ENCODE assay signal across 35 mouse cellular contexts in genomic region chr4:150146286-150146685, GRCm38 (mm10). TPM values are rescaled to one million over a fixed set of nuclear protein-coding genes. Genes with fewer than 3 reads are reported as not detected.
A peak's percentile ranks its signal among the peaks of the same experiment; 100 is the strongest.
DNase-seq lines count a peak whose midpoint lies in the region; ATAC-seq and TF ChIP-seq lines count a peak whose summit lies in the region.
"Had no signal": no experiment of that assay in that cellular context is flagged by ENCODE, and none has a peak within 500 bp of the region (broad histone marks: within the 10 kb centered on the region; RNA-seq: fewer than 3 reads in every experiment).

No protein-coding gene starts in this region.

- intact Hi-C loops in left cerebral cortex, postnatal 14 days (cut with DNase I), result no loop called here

- no peaks in the 10 kb centered on the region for H3K9me3 ChIP-seq in midbrain, embryonic 11.5 days (ENCODE audit: control insufficient read depth, low read length)
- H3K9me3 ChIP-seq in midbrain, embryonic 16.5 days (replicated peaks; ENCODE audit: control insufficient read depth, low read length, poor library complexity, severe bottlenecking), result no peaks in the 10 kb centered on the region
- peaks cover 10% of the 10 kb centered on the region; the same call in 1 of the 2 replicates for H3K9me3 ChIP-seq in E14TG2a.4 (ENCODE audit: low read length)
- H3K9me3 ChIP-seq in hindbrain, postnatal 0 days (ENCODE audit: low read length), result no peaks in the 10 kb centered on the region
- H3K9me3 ChIP-seq: forebrain, embryonic 12.5 days; hindbrain, embryonic 15.5 days; limb, embryonic 10.5 days; limb, embryonic 15.5 days; liver, embryonic 13.5 days; midbrain, embryonic 15.5 days; neural tube, embryonic 12.5 days had no signal

- DNase-seq in midbrain, embryonic 11.5 days (ENCODE audit: low spot score, missing footprints), result peak; percentile 82
- DNase-seq in fat pad, adult 2 months (ENCODE audit: extremely low read depth, low read depth, low spot score), result peak; percentile 26
- no peak for DNase-seq in kidney, adult 11 months
- DNase-seq in hindbrain, postnatal 0 days (ENCODE audit: low spot score), result no peak
- DNase-seq in left cerebral cortex, postnatal 14 days (ENCODE audit: low spot score in 2 of 2), result no peak
- DNase-seq: cerebellum, adult 9-10 months; cerebellum, postnatal 36 days; forebrain, postnatal 0 days; heart, adult 2 months; kidney, adult 2 months; kidney, postnatal 4 days; layer of hippocampus, postnatal 36 days; liver, embryonic 13.5 days; lung, adult 18-20 months; thymus, adult 2 months; thymus, postnatal 36 days had no signal

- no peaks in the 10 kb centered on the region for H3K27me3 ChIP-seq in midbrain, embryonic 11.5 days (ENCODE audit: control insufficient read depth, insufficient read depth, low read length)
- H3K27me3 ChIP-seq in midbrain, embryonic 16.5 days (ENCODE audit: control insufficient read depth, insufficient read depth, low read depth, low read length), result no peaks in the 10 kb centered on the region
- H3K27me3 ChIP-seq in E14TG2a.4 (ENCODE audit: insufficient read depth, low read length), result no peaks in the 10 kb centered on the region
- H3K27me3 ChIP-seq in hindbrain, postnatal 0 days (ENCODE audit: insufficient read depth, low read length), result no peaks in the 10 kb centered on the region
- H3K27me3 ChIP-seq: embryonic facial prominence, embryonic 13.5 days; forebrain, embryonic 12.5 days; heart, embryonic 12.5 days; hindbrain, embryonic 15.5 days; limb, embryonic 15.5 days; liver, embryonic 13.5 days; midbrain, embryonic 15.5 days; neural tube, embryonic 12.5 days had no signal

- no peak overlapping the region for H3K9ac ChIP-seq in midbrain, embryonic 11.5 days (ENCODE audit: low read length)
- no peak overlapping the region for H3K9ac ChIP-seq in midbrain, embryonic 16.5 days (ENCODE audit: low read depth, low read length)
- H3K9ac ChIP-seq in hindbrain, postnatal 0 days (replicated peaks; ENCODE audit: low read length), result no peak overlapping the region
- H3K9ac ChIP-seq: embryonic facial prominence, embryonic 13.5 days; forebrain, embryonic 12.5 days; forebrain, postnatal 0 days; heart, embryonic 12.5 days; hindbrain, embryonic 15.5 days; limb, embryonic 15.5 days; liver, embryonic 13.5 days; midbrain, embryonic 15.5 days; neural tube, embryonic 12.5 days had no signal

- no peak for TF ChIP-seq CTCF in E14TG2a.4 (conservative IDR thresholded peaks at IDR 0.05; ENCODE audit: low read length)
- TF ChIP-seq CTCF in hindbrain, postnatal 0 days (IDR thresholded peaks at IDR 0.05; ENCODE audit: low read depth), result no peak

- H3K4me1 ChIP-seq in midbrain, embryonic 11.5 days (ENCODE audit: control insufficient read depth, insufficient read depth, low read length), result no peaks in the 10 kb centered on the region
- H3K4me1 ChIP-seq in midbrain, embryonic 16.5 days (ENCODE audit: control insufficient read depth, insufficient read depth, low read length), result no peaks in the 10 kb centered on the region
- H3K4me1 ChIP-seq in E14TG2a.4 (replicated peaks; ENCODE audit: low read depth, low read length), result peaks cover 53% of the 10 kb centered on the region
- H3K4me1 ChIP-seq in hindbrain, postnatal 0 days (ENCODE audit: insufficient read depth, low read length), result no peaks in the 10 kb centered on the region
- H3K4me1 ChIP-seq: embryonic facial prominence, embryonic 13.5 days; forebrain, embryonic 12.5 days; heart, embryonic 12.5 days; hindbrain, embryonic 15.5 days; limb, embryonic 15.5 days; midbrain, embryonic 15.5 days; neural tube, embryonic 12.5 days had no signal

- no peak for ATAC-seq in midbrain, embryonic 11.5 days (ENCODE audit: low FRiP score)
- no peak for ATAC-seq in midbrain, embryonic 16.5 days
- no peak for ATAC-seq in hindbrain, postnatal 0 days
- ATAC-seq: forebrain, postnatal 0 days; lung, postnatal 0 days had no signal

- no peak overlapping the region for H3K4me3 ChIP-seq in midbrain, embryonic 11.5 days (ENCODE audit: low read depth, low read length)
- H3K4me3 ChIP-seq in midbrain, embryonic 16.5 days (ENCODE audit: low read depth, low read length), result no peak overlapping the region
- H3K4me3 ChIP-seq in E14TG2a.4 (replicated peaks; ENCODE audit: low read length), result peak overlapping the region; percentile 63; the same call in 1 of the 2 replicates
- no peak overlapping the region for H3K4me3 ChIP-seq in hindbrain, postnatal 0 days (ENCODE audit: low read length)
- H3K4me3 ChIP-seq: embryonic facial prominence, embryonic 13.5 days; forebrain, embryonic 12.5 days; heart, adult 2 months; heart, embryonic 12.5 days; hindbrain, embryonic 15.5 days; limb, embryonic 10.5 days; limb, embryonic 15.5 days; liver, embryonic 13.5 days; midbrain, embryonic 15.5 days; neural tube, embryonic 12.5 days had no signal

- H3K4me2 ChIP-seq in midbrain, embryonic 11.5 days, result no peak overlapping the region
- H3K4me2 ChIP-seq in midbrain, embryonic 16.5 days (ENCODE audit: low read length), result no peak overlapping the region
- H3K4me2 ChIP-seq in hindbrain, postnatal 0 days (ENCODE audit: low read depth, low read length), result no peak overlapping the region
- H3K4me2 ChIP-seq: embryonic facial prominence, embryonic 13.5 days; forebrain, embryonic 12.5 days; heart, embryonic 12.5 days; hindbrain, embryonic 15.5 days; limb, embryonic 15.5 days; neural tube, embryonic 12.5 days had no signal

- WGBS in midbrain, embryonic 11.5 days, result 87% methylated on average over 4 of the region's 4 CpGs
- WGBS in midbrain, embryonic 16.5 days, result 86% methylated on average over 4 of the region's 4 CpGs
- 86% methylated on average over 4 of the region's 4 CpGs for WGBS in hindbrain, postnatal 0 days

- no peak overlapping the region for H3K27ac ChIP-seq in midbrain, embryonic 11.5 days (ENCODE audit: low read depth, low read length)
- no peak overlapping the region for H3K27ac ChIP-seq in midbrain, embryonic 16.5 days (ENCODE audit: low read length)
- no peak overlapping the region for H3K27ac ChIP-seq in hindbrain, postnatal 0 days
- H3K27ac ChIP-seq: embryonic facial prominence, embryonic 13.5 days; forebrain, embryonic 12.5 days; heart, adult 2 months; hindbrain, embryonic 15.5 days; kidney, postnatal 0 days; limb, embryonic 15.5 days; liver, embryonic 13.5 days; macrophage; midbrain, embryonic 15.5 days; neural tube, embryonic 12.5 days had no signal

- no peaks in the 10 kb centered on the region for H3K36me3 ChIP-seq in midbrain, embryonic 11.5 days (ENCODE audit: control insufficient read depth, insufficient read depth, low read length)
- H3K36me3 ChIP-seq in midbrain, embryonic 16.5 days (ENCODE audit: control insufficient read depth, insufficient read depth, low read length), result no peaks in the 10 kb centered on the region
- H3K36me3 ChIP-seq in E14TG2a.4 (ENCODE audit: insufficient read depth, low read length), result no peaks in the 10 kb centered on the region
- H3K36me3 ChIP-seq in hindbrain, postnatal 0 days (ENCODE audit: insufficient read depth, low read length), result no peaks in the 10 kb centered on the region
- H3K36me3 ChIP-seq: embryonic facial prominence, embryonic 13.5 days; forebrain, embryonic 12.5 days; heart, embryonic 12.5 days; hindbrain, embryonic 15.5 days; limb, embryonic 10.5 days; limb, embryonic 15.5 days; liver, embryonic 13.5 days; midbrain, embryonic 15.5 days; neural tube, embryonic 12.5 days had no signal

RNA-seq across cellular contexts. Expression of gene Slc2a7, which starts 2.5 kb away (rescaled TPM):
- not detected in 2 replicates for polyA plus RNA-seq in midbrain, embryonic 11.5 days (2014; fragmentation: Nextera tagmentation; extraction: Ambion mirVana)
- polyA plus RNA-seq in midbrain, embryonic 16.5 days (2015; fragmentation: Nextera tagmentation; extraction: Ambion mirVana), result not detected in 2 replicates
- total RNA-seq in hindbrain, postnatal 0 days (2014; rRNA removed), result not detected in 2 replicates
- polyA plus RNA-seq in hindbrain, postnatal 0 days (2015; fragmentation: Nextera tagmentation; extraction: Ambion mirVana), result not detected in 2 replicates
- total RNA-seq in left cerebral cortex, postnatal 14 days (2021), result under 1 TPM in 1 of 2 experiments, not detected in 1; 0.22 TPM
- total RNA-seq: adrenal gland, postnatal 4 days; forebrain, postnatal 0 days; gastrocnemius, adult 8-10 months; gastrocnemius, postnatal 4 days; heart, adult 2 months; hematopoietic stem cell, adult 5-6 weeks; layer of hippocampus, postnatal 36 days had no signal
- polyA plus RNA-seq: embryonic facial prominence, embryonic 13.5 days; forebrain, embryonic 12.5 days; forebrain, postnatal 0 days; heart, adult 2 months; heart, embryonic 12.5 days; heart, postnatal 0 days; hindbrain, embryonic 15.5 days; intestine, embryonic 14.5 days; kidney, postnatal 0 days; limb, embryonic 10.5 days; limb, embryonic 15.5 days; liver, embryonic 13.5 days; lung, postnatal 0 days; macrophage; midbrain, embryonic 15.5 days; neural tube, embryonic 12.5 days had no signal

RNA-seq across cellular contexts. Expression of gene Slc2a5, which starts 27.2 kb away (rescaled TPM):
- polyA plus RNA-seq in midbrain, embryonic 11.5 days (2014; fragmentation: Nextera tagmentation; extraction: Ambion mirVana), result 1.1 and 1.6 TPM in 2 replicates
- polyA plus RNA-seq in midbrain, embryonic 16.5 days (2015; fragmentation: Nextera tagmentation; extraction: Ambion mirVana), result 2.1 and 2.9 TPM in 2 replicates
- total RNA-seq in hindbrain, postnatal 0 days (2014; rRNA removed), result 1.5 and 2.9 TPM in 2 replicates
- 2.7 and 3.0 TPM in 2 replicates for polyA plus RNA-seq in hindbrain, postnatal 0 days (2015; fragmentation: Nextera tagmentation; extraction: Ambion mirVana)
- 1 to 10 TPM; 5.1 to 5.3 TPM for total RNA-seq in left cerebral cortex, postnatal 14 days (2021)
- total RNA-seq: gastrocnemius, adult 8-10 months; hematopoietic stem cell, adult 5-6 weeks had no signal

RNA-seq across cellular contexts. Expression of gene Car6, which starts 54.8 kb away (rescaled TPM):
- 0.25 TPM in 1 of 2 replicates, not detected in the other for polyA plus RNA-seq in midbrain, embryonic 11.5 days (2014; fragmentation: Nextera tagmentation; extraction: Ambion mirVana)
- polyA plus RNA-seq in midbrain, embryonic 16.5 days (2015; fragmentation: Nextera tagmentation; extraction: Ambion mirVana), result not detected in 2 replicates
- not detected in 2 replicates for total RNA-seq in hindbrain, postnatal 0 days (2014; rRNA removed)
- polyA plus RNA-seq in hindbrain, postnatal 0 days (2015; fragmentation: Nextera tagmentation; extraction: Ambion mirVana), result not detected in 2 replicates
- not detected for total RNA-seq in left cerebral cortex, postnatal 14 days (2021)
- total RNA-seq: adrenal gland, postnatal 4 days; forebrain, postnatal 0 days; gastrocnemius, adult 8-10 months; heart, adult 2 months; hematopoietic stem cell, adult 5-6 weeks had no signal
- polyA plus RNA-seq: embryonic facial prominence, embryonic 13.5 days; forebrain, embryonic 12.5 days; forebrain, postnatal 0 days; heart, adult 2 months; heart, embryonic 12.5 days; heart, postnatal 0 days; hindbrain, embryonic 15.5 days; intestine, embryonic 14.5 days; kidney, adult 2 months; kidney, postnatal 0 days; limb, embryonic 10.5 days; liver, embryonic 13.5 days; midbrain, embryonic 15.5 days; neural tube, embryonic 12.5 days had no signal

RNA-seq across cellular contexts. Expression of gene Gpr157, which starts 59.1 kb away (rescaled TPM):
- 0.10 and 0.15 TPM in 2 replicates for polyA plus RNA-seq in midbrain, embryonic 11.5 days (2014; fragmentation: Nextera tagmentation; extraction: Ambion mirVana)
- 0.26 and 0.34 TPM in 2 replicates for polyA plus RNA-seq in midbrain, embryonic 16.5 days (2015; fragmentation: Nextera tagmentation; extraction: Ambion mirVana)
- 4.9 and 5.4 TPM in 2 replicates for total RNA-seq in hindbrain, postnatal 0 days (2014; rRNA removed)
- 0.52 and 0.74 TPM in 2 replicates for polyA plus RNA-seq in hindbrain, postnatal 0 days (2015; fragmentation: Nextera tagmentation; extraction: Ambion mirVana)
- 1 to 10 TPM in 1 of 2 experiments, under 1 TPM in 1; 0.75 to 1.3 TPM for total RNA-seq in left cerebral cortex, postnatal 14 days (2021)

Comparison
In these comparisons a context has a peak if more than half of its experiments do, and no peak if none do; other contexts are left out.
1. DNase-seq: peak in midbrain, embryonic 11.5 days (single experiment) and fat pad, adult 2 months (single experiment); none in kidney, adult 11 months (single experiment), hindbrain, postnatal 0 days (single experiment) and left cerebral cortex, postnatal 14 days (0 of 2).